Mouse (Mus musculus) ES-E14 (cell line): Measurements from ENCODE around the gene Btbd6. TPM values are rescaled to one million over a fixed set of nuclear protein-coding genes. Genes with fewer than 3 reads are reported as not detected.

Experiments
- DNase-seq: peaks from one replicate; pipeline ENCODE4 v3.0.0-alpha.2; 2013; ENCODE audit warnings: low read depth, low spot score
- H3K27ac ChIP-seq: 2 replicates; pipeline ENCODE4 v1.5.1; 2012; ENCODE audit warnings: low read depth, mild to moderate bottlenecking, low read length, moderate library complexity, mixed read lengths; ENCODE audit not compliant: poor library complexity, insufficient read depth, severe bottlenecking
- H3K36me3 ChIP-seq: 2 replicates; pipeline ENCODE4 v1.6.1; 2012; ENCODE audit warnings: mild to moderate bottlenecking, low read length, moderate library complexity, mixed read lengths; ENCODE audit not compliant: control insufficient read depth, poor library complexity, insufficient read depth, severe bottlenecking
- H3K4me1 ChIP-seq, 2 experiments: fragments of 150-350 bp in 1 of 2; sonication (generic) in 1 of 2; 2 replicates each; pipeline ENCODE4 v1.6.1; 2012; ENCODE audit warnings: low read length in 2 of 2, mild to moderate bottlenecking in 1 of 2, mixed read lengths in 1 of 2; ENCODE audit not compliant: control insufficient read depth in 2 of 2, insufficient read depth in 2 of 2, poor library complexity in 1 of 2
- H3K4me3 ChIP-seq, 2 experiments: fragments of 150-350 bp in 1 of 2; sonication (generic) in 1 of 2; 2 replicates each; pipeline ENCODE4 v1.5.1; 2012; ENCODE audit warnings: low read length in 2 of 2, low read depth in 1 of 2, mild to moderate bottlenecking in 1 of 2, mixed read lengths in 1 of 2; ENCODE audit not compliant: insufficient read depth in 1 of 2, poor library complexity in 1 of 2, severe bottlenecking in 1 of 2
- H3K9ac ChIP-seq: 2 replicates; pipeline ENCODE4 v1.6.1; 2012; ENCODE audit warnings: low read depth, mild to moderate bottlenecking, low read length, mixed read lengths; ENCODE audit not compliant: poor library complexity, insufficient read depth, severe bottlenecking
- H3K9me3 ChIP-seq: fragments of 150-350 bp; sonication (generic); 2 replicates; pipeline ENCODE4 v1.6.1; 2012; ENCODE audit warnings: low read depth, mild to moderate bottlenecking, low read length; ENCODE audit not compliant: control insufficient read depth, insufficient read depth
- CHD2 ChIP-seq: IDR thresholded peaks from 2 replicates; pipeline ENCODE4 v1.6.1; 2014; ENCODE audit warnings: mild to moderate bottlenecking, low read depth, low read length, inconsistent platforms
- HCFC1 ChIP-seq: IDR thresholded peaks from 2 replicates; pipeline ENCODE4 v1.6.1; 2012; ENCODE audit warnings: low read length, inconsistent platforms, borderline replicate concordance; ENCODE audit not compliant: insufficient read depth
- MAFK ChIP-seq: IDR thresholded peaks from 2 replicates; pipeline ENCODE4 v1.6.1; 2014; ENCODE audit warnings: mild to moderate bottlenecking, low read depth, low read length, inconsistent platforms; ENCODE audit not compliant: insufficient read depth
- ZC3H11A ChIP-seq: IDR thresholded peaks from 2 replicates; pipeline ENCODE4 v1.6.1; 2012; ENCODE audit warnings: low read depth, mild to moderate bottlenecking, inconsistent platforms, low read length, borderline replicate concordance
- ZNF384 ChIP-seq: IDR thresholded peaks from 2 replicates; pipeline ENCODE4 v1.6.1; 2012; ENCODE audit warnings: low read depth, low read length, inconsistent platforms
- in situ Hi-C, 2 experiments: fragments of 600-800 bp; cut with MboI; formaldehyde crosslinking; loops; one replicate each; pipeline ENCODE4 v1.15.1; 2025; ENCODE audit warnings: low sequenced_read_pairs in 2 of 2, inconsistent platforms in 1 of 2; ENCODE audit not compliant: unreplicated experiment in 2 of 2
- total RNA-seq: library from RNA; depleted of rRNA; stranded (reverse); fragments of 300-350 nt; gene quantifications from 2 replicates; pipeline ENCODE4 v1.2.3, GENCODE M21; 2012

Gene Btbd6
- total RNA-seq, 1 experiment: 13.4 TPM

- Histone ChIP-seq H3K4me1 (peaks cover 0 to 5% of the 10 kb centered on the region in 2 experiments; a peak in 1 of 4 replicates), H3K36me3 (peaks cover 38% of the 10 kb centered on the region), H3K9me3 (no peaks in the 10 kb centered on the region), H3K4me3 (no peak overlapping the region), H3K27ac (no peak overlapping the region), H3K9ac (no peak overlapping the region)
- no peak for DNase-seq
- TF ChIP-seq CHD2: no peak
- TF ChIP-seq ZC3H11A: no peak
- no peak for TF ChIP-seq MAFK
- no peak for TF ChIP-seq HCFC1
- TF ChIP-seq ZNF384: no peak
- in situ Hi-C loops: no loop called here
Observed at GRCm38 (mm10) chr12:112982031-112982430, 5.7 kb downstream of the Btbd6 start.

- TF ChIP-seq CHD2 (no peak), HCFC1 (no peak), ZNF384 (no peak), ZC3H11A (no peak), MAFK (no peak)
- no peaks in the 10 kb centered on the region for H3K4me1 ChIP-seq
- H3K9ac ChIP-seq: no peak overlapping the region
- in situ Hi-C loops: no loop called here
- H3K4me3 ChIP-seq: no peak overlapping the region
- no peak overlapping the region for H3K27ac ChIP-seq
- DNase-seq: no peak
- H3K9me3 ChIP-seq: no peaks in the 10 kb centered on the region
- H3K36me3 ChIP-seq: peaks cover 18% of the 10 kb centered on the region; the same call in 1 of the 2 replicates
Observed at GRCm38 (mm10) chr12:112985346-112985745, 9.1 kb downstream of the Btbd6 start.

- Histone ChIP-seq H3K4me3 (no peak overlapping the region), H3K9ac (no peak overlapping the region), H3K9me3 (no peaks in the 10 kb centered on the region), H3K27ac (no peak overlapping the region), H3K4me1 (no peaks in the 10 kb centered on the region), H3K36me3 (peaks cover 9% of the 10 kb centered on the region; the same call in 1 of the 2 replicates)
- no peak for DNase-seq
- in situ Hi-C loops: no loop called here
- TF ChIP-seq ZNF384 (no peak), MAFK (no peak), CHD2 (no peak), ZC3H11A (no peak), HCFC1 (no peak)
Observed at GRCm38 (mm10) chr12:112987877-112988276, 11.6 kb downstream of the Btbd6 start.

GRCm38 (mm10) chr12:112990706-112991405 is 14.6 kb downstream of the Btbd6 start:
- in situ Hi-C loops: no loop called here
- Histone ChIP-seq H3K4me3 (no peak overlapping the region), H3K9me3 (no peaks in the 10 kb centered on the region), H3K27ac (no peak overlapping the region), H3K9ac (no peak overlapping the region), H3K4me1 (no peaks in the 10 kb centered on the region), H3K36me3 (peaks cover 8% of the 10 kb centered on the region; the same call in 1 of the 2 replicates)
- DNase-seq: no peak
- TF ChIP-seq ZNF384 (no peak), HCFC1 (no peak), ZC3H11A (no peak), CHD2 (no peak), MAFK (no peak)
